Comparison of ENCODE assay signal across 8 mouse cellular contexts in genomic region chr11:70020731-70021263, GRCm38 (mm10). TPM values are rescaled to one million over a fixed set of nuclear protein-coding genes. Genes with fewer than 3 reads are reported as not detected.
DNase-seq lines count a peak whose midpoint lies in the region; ATAC-seq and TF ChIP-seq lines count a peak whose summit lies in the region.

No protein-coding gene starts in this region.

- peak overlapping the region; percentile 34 for H3K4me3 ChIP-seq in C2C12 (ENCODE audit: insufficient read depth, poor library complexity, severe bottlenecking)
- H3K4me3 ChIP-seq in embryonic fibroblast, embryonic 13.5 days (ENCODE audit: insufficient read depth, low read length): peak overlapping the region; percentile 31
- peak overlapping the region; percentile 72 for H3K4me3 ChIP-seq in heart, embryonic 10.5 days
- peak overlapping the region; percentile 72 for H3K4me3 ChIP-seq in kidney, embryonic 14.5 days (ENCODE audit: low read length)
- H3K4me3 ChIP-seq in midbrain, postnatal 0 days (ENCODE audit: low read depth, low read length): peak overlapping the region; percentile 63

- peak; percentile 67 to 76 for DNase-seq in adrenal gland, postnatal 36 days
- peak; percentile 94 for DNase-seq in heart, embryonic 10.5 days (ENCODE audit: low spot score)
- DNase-seq in liver: peak; percentile 76
- DNase-seq in midbrain, postnatal 0 days (ENCODE audit: low spot score): peak; percentile 94
- peak; percentile 53 to 71 for DNase-seq in spleen, postnatal 10 days (ENCODE audit: low spot score in 2 of 2)

- WGBS in heart, embryonic 10.5 days: under 1% methylated on average over 8 of the region's 8 CpGs
- WGBS in kidney, embryonic 14.5 days: under 1% methylated on average over 7 of the region's 8 CpGs
- under 1% methylated on average over 8 of the region's 8 CpGs for WGBS in midbrain, postnatal 0 days

- H3K27ac ChIP-seq in embryonic fibroblast, embryonic 13.5 days (ENCODE audit: insufficient read depth, low read length): peak overlapping the region; percentile 86; the same call in 1 of the 2 replicates
- H3K27ac ChIP-seq in heart, embryonic 10.5 days: peak overlapping the region; percentile 93
- H3K27ac ChIP-seq in kidney, embryonic 14.5 days (ENCODE audit: low read depth, low read length): peak overlapping the region; percentile 86
- H3K27ac ChIP-seq in midbrain, postnatal 0 days (ENCODE audit: low read depth, low read length): peak overlapping the region; percentile 96

- peak overlapping the region; percentile 25; the same call in 1 of the 2 replicates for H3K9ac ChIP-seq in kidney, embryonic 14.5 days (ENCODE audit: low read depth, low read length)
- peak overlapping the region; percentile 42; the same call in 1 of the 2 replicates for H3K9ac ChIP-seq in midbrain, postnatal 0 days (replicated peaks; ENCODE audit: low read length, poor library complexity, severe bottlenecking)

- peak overlapping the region; percentile 52 for H3ac ChIP-seq in C2C12 (ENCODE audit: control insufficient read depth, insufficient read length, low read depth)

- H3K4me1 ChIP-seq in embryonic fibroblast, embryonic 13.5 days (ENCODE audit: control insufficient read depth, insufficient read depth, low read length): peaks cover 8% of the 10 kb centered on the region; the same call in 1 of the 2 replicates
- peaks cover 72% of the 10 kb centered on the region for H3K4me1 ChIP-seq in heart, embryonic 10.5 days
- H3K4me1 ChIP-seq in kidney, embryonic 14.5 days (ENCODE audit: control insufficient read depth, insufficient read depth, low read length): peaks cover 51% of the 10 kb centered on the region
- H3K4me1 ChIP-seq in midbrain, postnatal 0 days (ENCODE audit: insufficient read depth, low read length): peaks cover 22% of the 10 kb centered on the region

- ATAC-seq in kidney, embryonic 14.5 days (ENCODE audit: low FRiP score, low TSS enrichment): peak; percentile 83
- peak; percentile 82 for ATAC-seq in midbrain, postnatal 0 days (ENCODE audit: low FRiP score)

- H3K9me3 ChIP-seq in heart, embryonic 10.5 days: no peaks in the 10 kb centered on the region
- no peaks in the 10 kb centered on the region for H3K9me3 ChIP-seq in kidney, embryonic 14.5 days (ENCODE audit: control insufficient read depth, low read length)
- H3K9me3 ChIP-seq in midbrain, postnatal 0 days (ENCODE audit: low read length): no peaks in the 10 kb centered on the region

- TF ChIP-seq CTCF in C2C12 (IDR thresholded peaks at IDR 0.05; ENCODE audit: control insufficient read depth, insufficient read depth, insufficient read length): peak; percentile 46
- peak; percentile 29; the same call in 1 of the 2 replicates for TF ChIP-seq CTCF in embryonic fibroblast, embryonic 13.5 days (IDR thresholded peaks at IDR 0.05; ENCODE audit: borderline replicate concordance, insufficient read depth, low read length)
- TF ChIP-seq CTCF in midbrain, postnatal 0 days (IDR thresholded peaks at IDR 0.05): peak; percentile 77

- H3K79me3 ChIP-seq in C2C12 (ENCODE audit: low read depth): peaks cover 45% of the 10 kb centered on the region

- H3K36me3 ChIP-seq in C2C12 (ENCODE audit: control insufficient read depth, insufficient read depth): no peaks in the 10 kb centered on the region
- H3K36me3 ChIP-seq in heart, embryonic 10.5 days: no peaks in the 10 kb centered on the region
- H3K36me3 ChIP-seq in kidney, embryonic 14.5 days (ENCODE audit: control insufficient read depth, insufficient read depth, low read length): no peaks in the 10 kb centered on the region
- no peaks in the 10 kb centered on the region for H3K36me3 ChIP-seq in midbrain, postnatal 0 days (ENCODE audit: insufficient read depth, low read length)

- H3K79me2 ChIP-seq in C2C12 (ENCODE audit: control insufficient read depth, insufficient read depth): peaks cover 75% of the 10 kb centered on the region

- TF ChIP-seq POLR2A in embryonic fibroblast, embryonic 13.5 days (IDR thresholded peaks at IDR 0.05; ENCODE audit: low read depth, low read length): no peak

- no peaks in the 10 kb centered on the region for H3K27me3 ChIP-seq in C2C12 (ENCODE audit: control insufficient read depth, insufficient read depth, insufficient read length)
- H3K27me3 ChIP-seq in heart, embryonic 10.5 days (ENCODE audit: insufficient read depth, poor library complexity, severe bottlenecking): no peaks in the 10 kb centered on the region
- no peaks in the 10 kb centered on the region for H3K27me3 ChIP-seq in kidney, embryonic 14.5 days (ENCODE audit: control insufficient read depth, insufficient read depth, low read length)
- H3K27me3 ChIP-seq in midbrain, postnatal 0 days (ENCODE audit: insufficient read depth, low read length): no peaks in the 10 kb centered on the region

- peak overlapping the region; percentile 97 for H3K4me2 ChIP-seq in kidney, embryonic 14.5 days (replicated peaks; ENCODE audit: low read depth, low read length)
- peak overlapping the region; percentile 87 for H3K4me2 ChIP-seq in midbrain, postnatal 0 days (ENCODE audit: low read depth, low read length, poor library complexity, severe bottlenecking)

TF ChIP-seq in C2C12, 6 proteins besides CTCF, POLR2A, EP300 and RAD21:
- TF ChIP-seq CEBPB (IDR thresholded peaks at IDR 0.05; ENCODE audit: low read depth) (no peak), FOSL1 (IDR thresholded peaks at IDR 0.05; ENCODE audit: insufficient read depth, low read length, poor library complexity, severe bottlenecking) (no peak), MYOD1 (IDR thresholded peaks at IDR 0.05; ENCODE audit: control insufficient read depth, insufficient read length, low read depth) (no peak), MYOG (IDR thresholded peaks at IDR 0.05; ENCODE audit: control insufficient read depth, extremely low read depth, insufficient read length) (no peak), USF1 (IDR thresholded peaks at IDR 0.05; ENCODE audit: low read depth) (no peak), MAX (IDR thresholded peaks at IDR 0.05) (no peak)

RNA-seq across cellular contexts. Expression of gene Dlg4, which starts 4.1 kb away (rescaled TPM):
- 25.3 TPM for polyA plus RNA-seq in C2C12 (2012; fragmentation: generic; extraction: Trizol)
- total RNA-seq in adrenal gland, postnatal 36 days (2021): 10 to 100 TPM; 27.4 to 40.4 TPM
- 69.8 and 77.7 TPM in 2 replicates for polyA plus RNA-seq in embryonic fibroblast, embryonic 13.5 days (2011; ENCODE audit: insufficient read length, low read depth, missing spikeins)
- 5.7 and 9.3 TPM in 2 replicates for polyA plus RNA-seq in heart, embryonic 10.5 days (2016; fragmentation: Nextera tagmentation; extraction: Ambion mirVana)
- 13.2 and 16.4 TPM in 2 replicates for polyA plus RNA-seq in kidney, embryonic 14.5 days (2014; fragmentation: Nextera tagmentation; extraction: Ambion mirVana)
- total RNA-seq in midbrain, postnatal 0 days (2014; rRNA removed): 256 and 269 TPM in 2 replicates
- polyA plus RNA-seq in midbrain, postnatal 0 days (2015; fragmentation: Nextera tagmentation; extraction: Ambion mirVana): 16.1 and 18.1 TPM in 2 replicates

RNA-seq across cellular contexts. Expression of gene Acadvl, which starts 5.6 kb away (rescaled TPM):
- 87.8 TPM for polyA plus RNA-seq in C2C12 (2012; fragmentation: generic; extraction: Trizol)
- 100 to 1,000 TPM; 543 to 557 TPM for total RNA-seq in adrenal gland, postnatal 36 days (2021)
- 47.4 and 57.9 TPM in 2 replicates for polyA plus RNA-seq in embryonic fibroblast, embryonic 13.5 days (2011; ENCODE audit: insufficient read length, low read depth, missing spikeins)
- polyA plus RNA-seq in heart, embryonic 10.5 days (2016; fragmentation: Nextera tagmentation; extraction: Ambion mirVana): 79.1 and 102 TPM in 2 replicates
- polyA plus RNA-seq in kidney, embryonic 14.5 days (2014; fragmentation: Nextera tagmentation; extraction: Ambion mirVana): 41.1 and 58.4 TPM in 2 replicates
- 35.9 and 42.7 TPM in 2 replicates for total RNA-seq in midbrain, postnatal 0 days (2014; rRNA removed)
- 62.1 and 64.2 TPM in 2 replicates for polyA plus RNA-seq in midbrain, postnatal 0 days (2015; fragmentation: Nextera tagmentation; extraction: Ambion mirVana)

RNA-seq across cellular contexts. Expression of gene Dvl2, which starts 20.4 kb away (rescaled TPM):
- 36.4 TPM for polyA plus RNA-seq in C2C12 (2012; fragmentation: generic; extraction: Trizol)
- total RNA-seq in adrenal gland, postnatal 36 days (2021): 10 to 100 TPM; 15.6 to 17.4 TPM
- polyA plus RNA-seq in embryonic fibroblast, embryonic 13.5 days (2011; ENCODE audit: insufficient read length, low read depth, missing spikeins): 27.7 and 32.1 TPM in 2 replicates
- 29.5 and 40.3 TPM in 2 replicates for polyA plus RNA-seq in heart, embryonic 10.5 days (2016; fragmentation: Nextera tagmentation; extraction: Ambion mirVana)
- polyA plus RNA-seq in kidney, embryonic 14.5 days (2014; fragmentation: Nextera tagmentation; extraction: Ambion mirVana): 28.2 and 34.9 TPM in 2 replicates
- total RNA-seq in midbrain, postnatal 0 days (2014; rRNA removed): 31.5 and 33.3 TPM in 2 replicates
- polyA plus RNA-seq in midbrain, postnatal 0 days (2015; fragmentation: Nextera tagmentation; extraction: Ambion mirVana): 19.0 and 20.0 TPM in 2 replicates

RNA-seq across cellular contexts. Expression of gene Phf23, which starts 25.2 kb away (rescaled TPM):
- 93.4 TPM for polyA plus RNA-seq in C2C12 (2012; fragmentation: generic; extraction: Trizol)
- 10 to 100 TPM; 54.6 to 57.1 TPM for total RNA-seq in adrenal gland, postnatal 36 days (2021)
- 78.6 and 89.1 TPM in 2 replicates for polyA plus RNA-seq in embryonic fibroblast, embryonic 13.5 days (2011; ENCODE audit: insufficient read length, low read depth, missing spikeins)
- 51.8 and 73.3 TPM in 2 replicates for polyA plus RNA-seq in heart, embryonic 10.5 days (2016; fragmentation: Nextera tagmentation; extraction: Ambion mirVana)
- 48.5 and 63.1 TPM in 2 replicates for polyA plus RNA-seq in kidney, embryonic 14.5 days (2014; fragmentation: Nextera tagmentation; extraction: Ambion mirVana)
- 42.4 and 45.2 TPM in 2 replicates for total RNA-seq in midbrain, postnatal 0 days (2014; rRNA removed)
- 37.6 and 40.0 TPM in 2 replicates for polyA plus RNA-seq in midbrain, postnatal 0 days (2015; fragmentation: Nextera tagmentation; extraction: Ambion mirVana)

RNA-seq across cellular contexts. Expression of gene Gabarap, which starts 29.9 kb away (rescaled TPM):
- 362 TPM for polyA plus RNA-seq in C2C12 (2012; fragmentation: generic; extraction: Trizol)
- 100 to 1,000 TPM; 421 to 450 TPM for total RNA-seq in adrenal gland, postnatal 36 days (2021)
- polyA plus RNA-seq in embryonic fibroblast, embryonic 13.5 days (2011; ENCODE audit: insufficient read length, low read depth, missing spikeins): 639 and 646 TPM in 2 replicates
- 365 and 379 TPM in 2 replicates for polyA plus RNA-seq in heart, embryonic 10.5 days (2016; fragmentation: Nextera tagmentation; extraction: Ambion mirVana)
- polyA plus RNA-seq in kidney, embryonic 14.5 days (2014; fragmentation: Nextera tagmentation; extraction: Ambion mirVana): 426 and 499 TPM in 2 replicates
- total RNA-seq in midbrain, postnatal 0 days (2014; rRNA removed): 197 and 226 TPM in 2 replicates
- 501 and 511 TPM in 2 replicates for polyA plus RNA-seq in midbrain, postnatal 0 days (2015; fragmentation: Nextera tagmentation; extraction: Ambion mirVana)

Comparison
In these comparisons a context has a peak if more than half of its experiments do, and no peak if none do; other contexts are left out.
1. Peak in every context shown above with its lines: DNase-seq, ATAC-seq, H3K4me3 ChIP-seq and H3K27ac ChIP-seq.